Mouse (Mus musculus) myocyte (in vitro differentiated cells): ENCODE measurements around the gene Smg6. TPM values are rescaled to one million over a fixed set of nuclear protein-coding genes. Genes with fewer than 3 reads are reported as not detected.

Source experiments
- H3K27me3 ChIP-seq: one replicate; pipeline ENCODE4 v1.6.1; 2011; ENCODE audit not compliant: control insufficient read depth, insufficient read depth, insufficient read length
- H3K36me3 ChIP-seq: one replicate; pipeline ENCODE4 v1.6.1; 2011; ENCODE audit not compliant: control insufficient read depth, insufficient read depth
- H3K4me2 ChIP-seq: one replicate; pipeline ENCODE4 v1.6.1; 2011; ENCODE audit warnings: low read depth, control low read depth
- H3K4me3 ChIP-seq: one replicate; pipeline ENCODE4 v1.5.1; 2011; ENCODE audit warnings: mild to moderate bottlenecking, control low read depth, moderate library complexity
- H3K79me2 ChIP-seq: one replicate; pipeline ENCODE4 v1.6.1; 2011; ENCODE audit not compliant: control insufficient read depth, insufficient read depth
- H3ac ChIP-seq: one replicate; pipeline ENCODE4 v1.6.1; 2011; ENCODE audit not compliant: control insufficient read depth, insufficient read length
- CEBPB ChIP-seq: IDR thresholded peaks from 2 replicates; pipeline ENCODE4 v1.6.1; 2011; ENCODE audit warnings: mild to moderate bottlenecking, moderate library complexity; ENCODE audit not compliant: poor library complexity, insufficient read depth, severe bottlenecking
- E2F4 ChIP-seq: IDR thresholded peaks from one replicate; pipeline ENCODE4 v1.6.1; 2011; ENCODE audit warnings: mild to moderate bottlenecking, control low read depth, moderate library complexity; ENCODE audit not compliant: insufficient read depth
- MAX ChIP-seq: IDR thresholded peaks from one replicate; pipeline ENCODE4 v1.6.1; 2011; ENCODE audit warnings: low read depth, mild to moderate bottlenecking, control low read depth
- MYOD1 ChIP-seq, 3 experiments: IDR thresholded peaks; one replicate each; pipeline ENCODE4 v1.6.1; 2011; ENCODE audit warnings: control low read depth in 2 of 3, low read depth in 2 of 3, mild to moderate bottlenecking in 2 of 3, moderate library complexity in 1 of 3; ENCODE audit not compliant: insufficient read length in 2 of 3, control insufficient read depth in 1 of 3
- MYOG ChIP-seq, 3 experiments: IDR thresholded peaks; one replicate each; pipeline ENCODE4 v1.6.1; 2011; ENCODE audit warnings: control low read depth in 2 of 3, low read depth in 2 of 3, mild to moderate bottlenecking in 2 of 3; ENCODE audit not compliant: insufficient read length in 2 of 3, control insufficient read depth in 1 of 3, insufficient read depth in 1 of 3
- POLR2A ChIP-seq: IDR thresholded peaks from one replicate; pipeline ENCODE4 v1.6.1; 2011; ENCODE audit warnings: low read depth, mild to moderate bottlenecking, control low read depth, moderate library complexity; ENCODE audit not compliant: insufficient read length
- POLR2AphosphoS2 ChIP-seq: IDR thresholded peaks from one replicate; pipeline ENCODE4 v1.6.1; 2011; ENCODE audit warnings: low read depth, control low read depth; ENCODE audit not compliant: insufficient read length
- REST ChIP-seq: IDR thresholded peaks from one replicate; pipeline ENCODE4 v1.6.1; 2011; ENCODE audit warnings: mild to moderate bottlenecking, control low read depth, moderate library complexity; ENCODE audit not compliant: insufficient read depth, insufficient read length
- SRF ChIP-seq: IDR thresholded peaks from one replicate; pipeline ENCODE4 v1.6.1; 2011; ENCODE audit warnings: low read depth; ENCODE audit not compliant: control insufficient read depth, insufficient read length
- TCF12 ChIP-seq: IDR thresholded peaks from one replicate; pipeline ENCODE4 v1.6.1; 2011; ENCODE audit warnings: mild to moderate bottlenecking, control low read depth; ENCODE audit not compliant: poor library complexity, insufficient read depth, severe bottlenecking
- TCF3 ChIP-seq: IDR thresholded peaks from one replicate; pipeline ENCODE4 v1.6.1; 2011; ENCODE audit warnings: low read depth, control low read depth; ENCODE audit not compliant: insufficient read length
- USF1 ChIP-seq: IDR thresholded peaks from one replicate; pipeline ENCODE4 v1.6.1; 2011; ENCODE audit warnings: low read depth, mild to moderate bottlenecking, control low read depth, moderate library complexity
- polyA plus RNA-seq: library from polyadenylated mRNA; unstranded; fragments of >200 nt; fragmentation: generic; extraction: Trizol; gene quantifications from one replicate; pipeline ENCODE4 v1.2.1, GENCODE M21; 2012; ENCODE audit warnings: missing spikeins

The Smg6 gene
- polyA plus RNA-seq, 1 experiment = 14.7 TPM

- H3K4me3 ChIP-seq = no peak overlapping the region
- TF ChIP-seq POLR2A = no peak
- no peak for TF ChIP-seq MAX
- TF ChIP-seq POLR2AphosphoS2 = no peak
- no peak for TF ChIP-seq E2F4
- TF ChIP-seq USF1 = no peak
- TF ChIP-seq TCF3 = no peak
- no peak for TF ChIP-seq CEBPB
- TF ChIP-seq TCF12 = no peak
- no peak for TF ChIP-seq SRF
- TF ChIP-seq REST = no peak
- no peak for TF ChIP-seq MYOG (IDR thresholded peaks at IDR 0.05; ENCODE audit: control insufficient read depth in 1 of 3, insufficient read depth in 1 of 3, insufficient read length in 2 of 3, low read depth in 2 of 3)
- no peak for TF ChIP-seq MYOD1 (IDR thresholded peaks at IDR 0.05; ENCODE audit: control insufficient read depth in 1 of 3, insufficient read length in 2 of 3, low read depth in 2 of 3)
Measured at GRCm38 (mm10) chr11:75164051-75164450, 238.4 kb downstream of the Smg6 start.

DNA sequence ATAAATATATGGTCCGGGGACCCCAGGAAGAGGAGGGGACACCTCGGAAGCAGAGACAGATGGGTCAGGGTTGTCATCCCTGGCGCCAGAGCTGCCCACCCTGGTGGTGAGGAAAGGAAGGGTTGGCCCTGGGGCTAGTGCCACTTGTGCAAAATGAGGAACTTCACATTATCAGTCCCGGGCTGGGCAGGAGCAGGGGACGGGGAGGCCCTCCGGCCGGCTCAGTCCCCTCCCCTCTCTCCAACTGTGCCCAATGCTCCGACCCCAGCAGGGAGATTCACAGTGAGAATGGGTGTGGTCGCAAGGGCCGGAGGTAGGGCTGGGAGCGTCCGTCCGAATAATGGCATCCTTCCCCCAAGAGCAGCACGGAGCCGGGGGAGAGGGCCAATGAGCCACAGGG is 239.1 kb downstream of the Smg6 start:
- Histone ChIP-seq H3K4me3 (no peak overlapping the region), H3K27me3 (no peaks in the 10 kb centered on the region), H3K36me3 (no peaks in the 10 kb centered on the region), H3K79me2 (no peaks in the 10 kb centered on the region), H3K4me2 (no peak overlapping the region), H3ac (no peak overlapping the region)
- no peak for TF ChIP-seq TCF3
- no peak for TF ChIP-seq POLR2AphosphoS2
- TF ChIP-seq POLR2A = no peak
- no peak for TF ChIP-seq CEBPB

More at GRCm38 (mm10) chr11:75164051-75164450, 238.4 kb downstream of the Smg6 start:
- Histone ChIP-seq H3K4me2 (no peak overlapping the region), H3K79me2 (no peaks in the 10 kb centered on the region), H3K36me3 (no peaks in the 10 kb centered on the region), H3ac (no peak overlapping the region), H3K27me3 (no peaks in the 10 kb centered on the region)

- Histone ChIP-seq H3K79me2 (no peaks in the 10 kb centered on the region), H3K36me3 (no peaks in the 10 kb centered on the region), H3K27me3 (no peaks in the 10 kb centered on the region), H3K4me3 (no peak overlapping the region), H3ac (no peak overlapping the region), H3K4me2 (no peak overlapping the region)
- TF ChIP-seq CEBPB = no peak
- no peak for TF ChIP-seq E2F4
- no peak for TF ChIP-seq TCF3
- no peak for TF ChIP-seq SRF
- no peak for TF ChIP-seq MYOD1 (IDR thresholded peaks at IDR 0.05; ENCODE audit: control insufficient read depth in 1 of 3, insufficient read length in 2 of 3, low read depth in 2 of 3)
- no peak for TF ChIP-seq MAX
- TF ChIP-seq POLR2AphosphoS2 = no peak
- no peak for TF ChIP-seq TCF12
- TF ChIP-seq MYOG (IDR thresholded peaks at IDR 0.05; ENCODE audit: control insufficient read depth in 1 of 3, insufficient read depth in 1 of 3, insufficient read length in 2 of 3, low read depth in 2 of 3) = no peak
- TF ChIP-seq USF1 = no peak
- TF ChIP-seq POLR2A = no peak
- no peak for TF ChIP-seq REST
Measured at GRCm38 (mm10) chr11:75165441-75166192, 240.0 kb downstream of the Smg6 start.

- TF ChIP-seq MAX (no peak), MYOD1 (IDR thresholded peaks at IDR 0.05; ENCODE audit: control insufficient read depth in 1 of 3, insufficient read length in 2 of 3, low read depth in 2 of 3) (no peak), SRF (no peak), TCF3 (no peak), CEBPB (no peak), MYOG (IDR thresholded peaks at IDR 0.05; ENCODE audit: control insufficient read depth in 1 of 3, insufficient read depth in 1 of 3, insufficient read length in 2 of 3, low read depth in 2 of 3) (no peak), TCF12 (no peak), REST (no peak), POLR2AphosphoS2 (no peak), USF1 (no peak), E2F4 (no peak), POLR2A (no peak)
- no peak overlapping the region for H3K4me3 ChIP-seq
- H3ac ChIP-seq = no peak overlapping the region
- H3K4me2 ChIP-seq = no peak overlapping the region
- no peaks in the 10 kb centered on the region for H3K36me3 ChIP-seq
- no peaks in the 10 kb centered on the region for H3K27me3 ChIP-seq
- H3K79me2 ChIP-seq = no peaks in the 10 kb centered on the region
Measured at GRCm38 (mm10) chr11:75166193-75166842, 240.7 kb downstream of the Smg6 start.
